Mouse (Mus musculus) neural tube, embryonic 15.5 days (tissue): ENCODE data around the gene Psme4. TPM values are rescaled to one million over a fixed set of nuclear protein-coding genes. Genes with fewer than 3 reads are reported as not detected.

Experiments
- ATAC-seq: fragments of 200-750 bp; cut with Nextera tagmentation; 2 replicates; pipeline ENCODE4 v1.8.0; 2017; ENCODE audit warnings: mild to moderate bottlenecking, moderate TSS enrichment, moderate library complexity; ENCODE audit not compliant: low FRiP score
- H3K27ac ChIP-seq: fragments of 300-500 bp; sonication (generic); replicated peaks from 2 replicates; pipeline ENCODE4 v1.5.1; 2015; ENCODE audit warnings: mild to moderate bottlenecking, inconsistent platforms
- H3K27me3 ChIP-seq: fragments of 300-500 bp; sonication (generic); replicated peaks from 2 replicates; pipeline ENCODE4 v1.6.1; 2015; ENCODE audit warnings: inconsistent platforms
- H3K36me3 ChIP-seq: fragments of 300-500 bp; sonication (generic); 2 replicates; pipeline ENCODE4 v1.6.1; 2015; ENCODE audit warnings: inconsistent platforms
- H3K4me1 ChIP-seq: fragments of 300-500 bp; sonication (generic); 2 replicates; pipeline ENCODE4 v1.6.1; 2015; ENCODE audit warnings: inconsistent platforms
- H3K4me2 ChIP-seq: fragments of 300-500 bp; sonication (generic); 2 replicates; pipeline ENCODE4 v1.6.1; 2015; ENCODE audit warnings: inconsistent platforms, mild to moderate bottlenecking, moderate library complexity
- H3K4me3 ChIP-seq: fragments of 300-500 bp; sonication (generic); replicated peaks from 2 replicates; pipeline ENCODE4 v1.5.1; 2015; ENCODE audit warnings: mild to moderate bottlenecking, inconsistent platforms
- H3K9ac ChIP-seq: fragments of 300-500 bp; sonication (generic); replicated peaks from 2 replicates; pipeline ENCODE4 v1.6.1; 2015; ENCODE audit warnings: mild to moderate bottlenecking, inconsistent platforms
- H3K9me3 ChIP-seq: fragments of 300-500 bp; sonication (generic); replicated peaks from 2 replicates; pipeline ENCODE4 v1.6.1; 2016; ENCODE audit warnings: inconsistent platforms
- WGBS: fragments of 180-500 bp; shearing (Covaris S2); methylation state at CpG from one replicate; pipeline ENCODE4 v1.1.7; 2015; ENCODE audit warnings: mixed read lengths; 5-methylcytosine and 5-hydroxymethylcytosine counted together
- polyA plus RNA-seq: library from polyadenylated mRNA; unstranded; fragments of >200 nt; fragmentation: Nextera tagmentation; extraction: Ambion mirVana; gene quantifications from 2 replicates; pipeline ENCODE4 v1.2.1, GENCODE M21; 2015

Psme4 gene
- polyA plus RNA-seq, 1 experiment from 2014 or later = 13.1 TPM

GRCm38 (mm10) chr11:30792680-30793079, 21.2 kb downstream of the Psme4 start:
- no peak overlapping the region for H3K9ac ChIP-seq
- H3K27me3 ChIP-seq = no peaks in the 10 kb centered on the region
- H3K4me1 ChIP-seq = no peaks in the 10 kb centered on the region
- H3K4me3 ChIP-seq = no peak overlapping the region
- H3K36me3 ChIP-seq = 0 out of 2 replicates have a peak, but pooled peaks cover 8% of the 10 kb centered on the region
- no peak overlapping the region for H3K27ac ChIP-seq
- 84% methylated on average over 7 of the region's 7 CpGs for WGBS
- no peak for ATAC-seq
- no peaks in the 10 kb centered on the region for H3K9me3 ChIP-seq
- H3K4me2 ChIP-seq = no peak overlapping the region

- Histone ChIP-seq H3K4me2 (no peak overlapping the region), H3K27me3 (no peaks in the 10 kb centered on the region), H3K4me3 (no peak overlapping the region), H3K9me3 (no peaks in the 10 kb centered on the region), H3K36me3 (0 out of 2 replicates have a peak, but pooled peaks cover 8% of the 10 kb centered on the region), H3K4me1 (no peaks in the 10 kb centered on the region), H3K27ac (no peak overlapping the region), H3K9ac (no peak overlapping the region)
- WGBS = 94% methylated on average over 1 of the region's 1 CpGs
- ATAC-seq = no peak
Measured at GRCm38 (mm10) chr11:30793753-30794152, 22.2 kb downstream of the Psme4 start.

DNA sequence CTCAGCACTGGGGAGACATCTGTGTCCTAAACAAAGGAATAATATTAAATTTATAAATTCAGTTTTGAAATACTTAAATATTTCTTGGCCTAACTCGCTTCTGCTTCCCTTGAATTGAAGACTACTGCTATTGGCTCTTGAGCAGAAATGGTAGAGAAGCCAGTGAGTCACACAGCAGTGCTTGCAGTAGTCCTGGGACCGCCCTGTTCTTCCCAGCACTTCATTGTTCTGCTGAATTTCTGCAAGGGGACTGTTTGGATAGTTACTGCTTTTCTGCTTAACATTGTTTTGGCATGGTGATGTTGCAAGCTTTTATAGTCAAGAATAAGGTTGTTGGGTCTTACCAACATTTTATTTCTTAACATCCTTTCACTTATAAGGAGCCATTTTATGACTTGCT, 25.7 kb downstream of the Psme4 start:
- no peak overlapping the region for H3K27ac ChIP-seq
- WGBS = 92% methylated on average over 2 of the region's 2 CpGs
- no peak for ATAC-seq
- no peaks in the 10 kb centered on the region for H3K9me3 ChIP-seq
- no peaks in the 10 kb centered on the region for H3K27me3 ChIP-seq
- H3K4me2 ChIP-seq = no peak overlapping the region
- no peak overlapping the region for H3K4me3 ChIP-seq
- no peaks in the 10 kb centered on the region for H3K4me1 ChIP-seq
- H3K9ac ChIP-seq = no peak overlapping the region
- H3K36me3 ChIP-seq = 0 out of 2 replicates have a peak, but pooled peaks cover 8% of the 10 kb centered on the region

GRCm38 (mm10) chr11:30799496-30799895, 28.0 kb downstream of the Psme4 start:
- no peak overlapping the region for H3K4me3 ChIP-seq
- 0 out of 2 replicates have a peak, but pooled peaks cover under 1% of the 10 kb centered on the region for H3K36me3 ChIP-seq
- 0 out of 2 replicates have a peak, but pooled peaks have one; percentile 57 for ATAC-seq
- H3K27ac ChIP-seq = no peak overlapping the region
- no peaks in the 10 kb centered on the region for H3K9me3 ChIP-seq
- no peak overlapping the region for H3K4me2 ChIP-seq
- H3K9ac ChIP-seq = no peak overlapping the region
- no peaks in the 10 kb centered on the region for H3K4me1 ChIP-seq
- H3K27me3 ChIP-seq = no peaks in the 10 kb centered on the region
- WGBS = 76% methylated on average over 1 of the region's 1 CpGs

- ATAC-seq = no peak
- no peak overlapping the region for H3K27ac ChIP-seq
- H3K4me1 ChIP-seq = no peaks in the 10 kb centered on the region
- no peak overlapping the region for H3K9ac ChIP-seq
- no peaks in the 10 kb centered on the region for H3K9me3 ChIP-seq
- no peaks in the 10 kb centered on the region for H3K36me3 ChIP-seq
- H3K27me3 ChIP-seq = no peaks in the 10 kb centered on the region
- H3K4me2 ChIP-seq = no peak overlapping the region
- no peak overlapping the region for H3K4me3 ChIP-seq
Measured at GRCm38 (mm10) chr11:30800091-30800490, 28.6 kb downstream of the Psme4 start.

DNA sequence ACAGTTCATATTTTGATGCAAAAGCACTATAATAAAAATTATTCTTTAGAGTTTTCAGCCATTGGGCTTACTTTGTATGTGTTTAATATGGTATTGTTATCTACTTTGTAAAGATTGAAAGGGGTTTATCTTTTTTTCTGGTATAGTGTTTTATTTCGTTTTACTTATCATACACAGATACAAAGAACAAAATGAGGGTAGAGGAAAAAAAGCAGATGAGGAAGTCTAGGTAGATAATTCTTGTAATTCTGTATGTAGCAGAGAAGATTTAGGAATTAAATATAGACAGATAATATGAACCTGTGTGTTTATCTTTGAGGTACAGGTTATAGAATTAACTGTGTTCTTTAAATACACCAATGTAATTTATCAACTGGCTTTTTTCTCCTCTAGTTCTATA, 30.9 kb downstream of the Psme4 start:
- Histone ChIP-seq H3K27me3 (no peaks in the 10 kb centered on the region), H3K36me3 (0 out of 2 replicates have a peak, but pooled peaks cover 3% of the 10 kb centered on the region), H3K9ac (no peak overlapping the region), H3K4me2 (no peak overlapping the region), H3K27ac (no peak overlapping the region), H3K4me3 (no peak overlapping the region), H3K4me1 (no peaks in the 10 kb centered on the region), H3K9me3 (no peaks in the 10 kb centered on the region)
- no peak for ATAC-seq
- 93% methylated on average over 1 of the region's 1 CpGs for WGBS

DNA sequence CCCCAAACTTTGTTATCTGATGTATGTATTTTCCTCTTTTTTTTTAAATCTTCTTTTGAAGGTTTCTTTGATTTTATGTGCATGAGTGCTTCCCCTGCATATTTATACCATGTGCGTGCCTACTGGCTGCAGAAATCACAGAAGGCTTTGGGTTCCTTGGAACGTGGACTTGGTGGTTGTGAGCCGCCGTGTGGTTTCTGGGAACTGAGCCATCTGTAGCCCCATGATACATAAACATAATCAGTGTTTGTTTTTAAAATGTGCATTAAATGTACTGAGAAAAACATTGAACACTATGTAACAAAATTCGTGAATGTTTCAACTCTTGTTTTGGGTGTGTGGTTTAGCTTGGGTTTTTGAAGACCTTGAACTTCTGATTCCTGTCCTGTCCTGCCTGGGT, 49.6 kb downstream of the Psme4 start:
- WGBS = 78% methylated on average over 5 of the region's 5 CpGs

GRCm38 (mm10) chr11:30838793-30839192, 67.3 kb downstream of the Psme4 start:
- over 99% methylated on average over 2 of the region's 2 CpGs for WGBS
- H3K9ac ChIP-seq = no peak overlapping the region
- H3K4me1 ChIP-seq = no peaks in the 10 kb centered on the region
- no peak overlapping the region for H3K27ac ChIP-seq
- H3K4me3 ChIP-seq = no peak overlapping the region
- no peaks in the 10 kb centered on the region for H3K9me3 ChIP-seq
- H3K4me2 ChIP-seq = no peak overlapping the region
- no peak for ATAC-seq
- H3K36me3 ChIP-seq = peaks cover 50% of the 10 kb centered on the region
- no peaks in the 10 kb centered on the region for H3K27me3 ChIP-seq

More for the DNA sequence above, 49.6 kb downstream of the Psme4 start:
- no peak overlapping the region for H3K27ac ChIP-seq
- H3K4me1 ChIP-seq = no peaks in the 10 kb centered on the region
- H3K27me3 ChIP-seq = no peaks in the 10 kb centered on the region
- H3K4me3 ChIP-seq = no peak overlapping the region
- H3K4me2 ChIP-seq = no peak overlapping the region
- no peak for ATAC-seq
- H3K9me3 ChIP-seq = no peaks in the 10 kb centered on the region
- no peak overlapping the region for H3K9ac ChIP-seq
- peaks cover 44% of the 10 kb centered on the region for H3K36me3 ChIP-seq

- WGBS = 88% methylated on average over 1 of the region's 1 CpGs
- ATAC-seq = no peak
Measured at GRCm38 (mm10) chr11:30844355-30844754, 72.8 kb downstream of the Psme4 start.

GRCm38 (mm10) chr11:30872425-30872824, 100.9 kb downstream of the Psme4 start:
- H3K9me3 ChIP-seq = no peaks in the 10 kb centered on the region
- no peak overlapping the region for H3K4me3 ChIP-seq
- no peak overlapping the region for H3K9ac ChIP-seq
- peaks cover 38% of the 10 kb centered on the region for H3K36me3 ChIP-seq
- no peaks in the 10 kb centered on the region for H3K4me1 ChIP-seq
- ATAC-seq = no peak
- H3K27me3 ChIP-seq = no peaks in the 10 kb centered on the region
- H3K4me2 ChIP-seq = no peak overlapping the region
- H3K27ac ChIP-seq = no peak overlapping the region

More at GRCm38 (mm10) chr11:30844355-30844754, 72.8 kb downstream of the Psme4 start:
- Histone ChIP-seq H3K4me1 (no peaks in the 10 kb centered on the region), H3K36me3 (peaks cover 52% of the 10 kb centered on the region), H3K4me3 (no peak overlapping the region), H3K9me3 (no peaks in the 10 kb centered on the region), H3K4me2 (no peak overlapping the region), H3K27me3 (no peaks in the 10 kb centered on the region), H3K9ac (no peak overlapping the region), H3K27ac (no peak overlapping the region)

DNA sequence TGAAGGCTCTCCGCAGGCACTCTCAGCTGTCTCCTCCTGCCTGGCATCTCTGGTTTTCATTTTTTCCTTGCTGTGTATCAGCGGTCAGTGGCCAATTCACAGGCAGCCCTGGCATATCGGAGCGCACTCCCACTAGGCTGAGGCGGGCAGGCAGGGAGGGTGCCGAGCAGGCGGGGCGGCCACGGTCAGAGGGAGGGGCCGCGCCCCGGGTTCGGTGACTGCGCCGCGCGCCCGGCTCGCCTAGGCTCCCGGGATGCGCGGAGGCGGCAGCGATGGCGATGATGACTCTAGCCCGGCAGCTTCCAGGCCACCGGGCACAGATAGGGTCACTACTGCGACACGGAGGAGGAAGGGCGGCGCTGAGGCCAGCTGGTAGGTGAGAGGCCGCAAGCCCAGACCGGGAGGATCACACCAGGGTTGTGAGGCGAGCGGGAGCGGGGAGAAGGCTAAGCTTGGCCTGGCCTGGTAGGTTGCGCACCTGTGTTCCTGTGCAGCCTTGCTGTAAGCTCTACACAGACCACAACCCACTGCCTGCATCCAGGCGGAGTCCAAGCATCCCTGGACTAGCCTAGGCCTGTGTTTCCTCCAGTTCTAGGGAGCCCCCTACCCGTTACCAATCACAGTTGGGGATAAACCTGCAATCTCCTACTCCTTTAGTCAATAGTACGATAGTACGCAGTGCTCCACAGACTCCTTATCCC, 113.8 kb downstream of the Psme4 start, which contains the start of the genes Gpr75 and Asb3:
Gene Gpr75, plus strand, starts transcription at position 188 of the 701 bp plus-strand sequence.
Gene Asb3, plus strand, starts transcription at position 246 of the 701 bp plus-strand sequence.
- Histone ChIP-seq H3K36me3 (peaks cover under 1% of the 10 kb centered on the region; the same call in 1 of the 2 replicates), H3K27ac (peak within 1 kb of the TSS; percentile 91), H3K4me3 (peak within 1 kb of the TSS; percentile 69), H3K9me3 (no peaks in the 10 kb centered on the region), H3K27me3 (no peaks in the 10 kb centered on the region), H3K9ac (peak within 1 kb of the TSS; percentile 77), H3K4me2 (peak within 1 kb of the TSS; percentile 82), H3K4me1 (peaks cover 9% of the 10 kb centered on the region)
- 1% methylated on average over 41 of the region's 41 CpGs for WGBS
- ATAC-seq = peak; percentile 96

GRCm38 (mm10) chr11:30888153-30888552, 116.6 kb downstream of the Psme4 start:
- Histone ChIP-seq H3K36me3 (peaks cover 21% of the 10 kb centered on the region), H3K27me3 (no peaks in the 10 kb centered on the region), H3K4me2 (no peak overlapping the region), H3K4me3 (no peak overlapping the region), H3K4me1 (peaks cover 9% of the 10 kb centered on the region), H3K9me3 (no peaks in the 10 kb centered on the region), H3K9ac (no peak overlapping the region), H3K27ac (no peak overlapping the region)
- no peak for ATAC-seq
- WGBS = 83% methylated on average over 2 of the region's 2 CpGs
